11 mouse cellular contexts compared by ENCODE assay signal in the genomic region with DNA sequence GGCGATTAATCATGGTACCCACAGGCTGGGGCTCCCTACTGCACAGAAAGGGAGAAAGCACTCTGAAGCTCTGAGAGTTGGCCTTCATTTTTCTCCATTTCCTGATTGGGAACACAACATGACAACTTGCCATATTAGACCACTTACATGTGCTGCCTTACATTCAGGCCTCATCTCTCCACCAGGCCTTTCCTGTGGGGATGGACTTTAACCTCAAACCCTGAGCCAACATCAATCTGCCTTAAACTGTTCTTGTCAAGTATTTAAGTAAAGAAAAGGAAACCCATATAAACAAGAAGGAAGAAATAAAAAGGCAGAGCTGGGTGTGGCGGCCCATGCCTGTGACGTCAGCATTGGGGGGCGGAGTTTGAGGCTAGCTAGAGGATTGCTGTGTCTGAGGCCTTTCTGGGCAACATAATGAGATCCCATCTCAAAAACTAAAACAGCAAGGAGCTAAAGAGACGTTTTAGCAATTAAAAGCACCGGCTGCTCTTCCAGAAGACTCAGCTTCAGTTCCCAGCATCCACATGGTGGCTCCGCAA. TPM values are rescaled to one million over a fixed set of nuclear protein-coding genes. Genes with fewer than 3 reads are reported as not detected.
A peak's percentile ranks its signal among the peaks of the same experiment; 100 is the strongest.
DNase-seq lines count a peak whose midpoint lies in the region; ATAC-seq and TF ChIP-seq lines count a peak whose summit lies in the region.
"Had no signal": no experiment of that assay in that cellular context is flagged by ENCODE, and none has a peak within 500 bp of the region (broad histone marks: within the 10 kb centered on the region; RNA-seq: fewer than 3 reads in every experiment).

No protein-coding gene starts in this region.

- ATAC-seq in granulocyte monocyte progenitor cell, adult 5-6 weeks (replicated peaks; ENCODE audit: poor library complexity, severe bottlenecking), result peak; percentile 59; the same call in 1 of the 2 replicates
- ATAC-seq in heart, embryonic 12.5 days (ENCODE audit: insufficient number of reproducible peaks, low FRiP score), result no peak

- H3K36me3 ChIP-seq in thymus, adult 2 months (ENCODE audit: control insufficient read depth, insufficient read depth, low read length), result no peaks in the 10 kb centered on the region
- no peaks in the 10 kb centered on the region for H3K36me3 ChIP-seq in heart, embryonic 12.5 days

- no peaks in the 10 kb centered on the region for H3K27me3 ChIP-seq in thymus, adult 2 months (ENCODE audit: control insufficient read depth, insufficient read depth, low read length)
- H3K27me3 ChIP-seq in heart, embryonic 12.5 days (replicated peaks), result no peaks in the 10 kb centered on the region

- peaks cover 7% of the 10 kb centered on the region for H3K4me1 ChIP-seq in thymus, adult 2 months (replicated peaks; ENCODE audit: control insufficient read depth, insufficient read depth, low read length)
- peaks cover 5% of the 10 kb centered on the region for H3K4me1 ChIP-seq in heart, embryonic 12.5 days (replicated peaks)

- no peak overlapping the region for H3K4me2 ChIP-seq in heart, embryonic 12.5 days
- H3K4me2 ChIP-seq: midbrain, embryonic 11.5 days had no signal

- DNase-seq in thymus, adult 2 months, result peak; percentile 36
- DNase-seq in thymus, adult 18-20 months, result no peak
- peak; percentile 76 for DNase-seq in naive thymus-derived CD4-positive, alpha-beta T cell, adult 2 months (ENCODE audit: low read depth)
- no peak for DNase-seq in cerebellum, postnatal 10 days
- DNase-seq in cerebellum, adult 11 months, result no peak
- DNase-seq: heart, adult 11 months had no signal

- TF ChIP-seq CTCF in thymus, adult 2 months (IDR thresholded peaks at IDR 0.05; ENCODE audit: borderline replicate concordance, control insufficient read depth, extremely low read depth, insufficient read depth, low read length, poor library complexity), result no peak

- WGBS in thymus, adult 2 months, result 71% methylated on average over 7 of the region's 7 CpGs
- 75% methylated on average over 7 of the region's 7 CpGs for WGBS in heart, embryonic 12.5 days

- H3K27ac ChIP-seq in thymus, adult 2 months (ENCODE audit: control insufficient read depth, insufficient read depth, low read length), result no peak overlapping the region
- no peak overlapping the region for H3K27ac ChIP-seq in heart, embryonic 12.5 days (ENCODE audit: poor library complexity, severe bottlenecking)
- H3K27ac ChIP-seq: layer of hippocampus, adult 2 months had no signal

- no peak for TF ChIP-seq POLR2A in thymus, adult 2 months (IDR thresholded peaks at IDR 0.05; ENCODE audit: control insufficient read depth, extremely low read depth, insufficient read depth, low read length, poor library complexity)

- no peaks in the 10 kb centered on the region for H3K9me3 ChIP-seq in heart, embryonic 12.5 days (replicated peaks)

- no peak overlapping the region for H3K9ac ChIP-seq in heart, embryonic 12.5 days

- H3K4me3 ChIP-seq in thymus, adult 2 months (ENCODE audit: control insufficient read depth, insufficient read depth, low read length), result no peak overlapping the region
- no peak overlapping the region for H3K4me3 ChIP-seq in heart, embryonic 12.5 days
- H3K4me3 ChIP-seq: layer of hippocampus, adult 2 months had no signal

RNA-seq across cellular contexts. Expression of gene Acsf2, which starts 5.3 kb away (rescaled TPM):
- polyA plus RNA-seq in thymus, adult 2 months (2012; rRNA removed), result 15.8 and 24.6 TPM in 2 replicates
- total RNA-seq in granulocyte monocyte progenitor cell, adult 5-6 weeks (2014; fragmentation: Nextera tagmentation), result 12.9 and 18.9 TPM in 2 replicates
- total RNA-seq in granulocyte monocyte progenitor cell, adult 5-6 weeks (2017), result 2.1 and 2.5 TPM in 2 replicates
- 3.4 and 4.3 TPM in 2 replicates for polyA plus RNA-seq in heart, embryonic 12.5 days (2016; fragmentation: Nextera tagmentation; extraction: Ambion mirVana)

RNA-seq across cellular contexts. Expression of gene Chad, which starts 31.5 kb away (rescaled TPM):
- 0.59 TPM in 2 replicates for polyA plus RNA-seq in thymus, adult 2 months (2012; rRNA removed)
- total RNA-seq in granulocyte monocyte progenitor cell, adult 5-6 weeks (2014; fragmentation: Nextera tagmentation), result not detected in 2 replicates
- total RNA-seq in granulocyte monocyte progenitor cell, adult 5-6 weeks (2017), result not detected in 2 replicates
- 0.36 TPM in 1 of 2 replicates, not detected in the other for polyA plus RNA-seq in heart, embryonic 12.5 days (2016; fragmentation: Nextera tagmentation; extraction: Ambion mirVana)
- total RNA-seq: adrenal gland, postnatal 36 days had no signal

RNA-seq across cellular contexts. Expression of gene Lrrc59, which starts 33.2 kb away (rescaled TPM):
- 62.3 and 68.2 TPM in 2 replicates for polyA plus RNA-seq in thymus, adult 2 months (2012; rRNA removed)
- total RNA-seq in granulocyte monocyte progenitor cell, adult 5-6 weeks (2014; fragmentation: Nextera tagmentation), result 142 and 150 TPM in 2 replicates
- total RNA-seq in granulocyte monocyte progenitor cell, adult 5-6 weeks (2017), result 238 and 257 TPM in 2 replicates
- polyA plus RNA-seq in heart, embryonic 12.5 days (2016; fragmentation: Nextera tagmentation; extraction: Ambion mirVana), result 178 and 180 TPM in 2 replicates

RNA-seq across cellular contexts. Expression of gene Rsad1, which starts 47.3 kb away (rescaled TPM):
- polyA plus RNA-seq in thymus, adult 2 months (2012; rRNA removed), result 5.4 and 6.8 TPM in 2 replicates
- 6.2 and 8.7 TPM in 2 replicates for total RNA-seq in granulocyte monocyte progenitor cell, adult 5-6 weeks (2014; fragmentation: Nextera tagmentation)
- 4.4 and 5.7 TPM in 2 replicates for total RNA-seq in granulocyte monocyte progenitor cell, adult 5-6 weeks (2017)
- 5.1 and 5.5 TPM in 2 replicates for polyA plus RNA-seq in heart, embryonic 12.5 days (2016; fragmentation: Nextera tagmentation; extraction: Ambion mirVana)

RNA-seq across cellular contexts. Expression of gene Mrpl27, which starts 57.2 kb away (rescaled TPM):
- 33.9 and 34.7 TPM in 2 replicates for polyA plus RNA-seq in thymus, adult 2 months (2012; rRNA removed)
- total RNA-seq in granulocyte monocyte progenitor cell, adult 5-6 weeks (2014; fragmentation: Nextera tagmentation), result 46.8 and 49.3 TPM in 2 replicates
- total RNA-seq in granulocyte monocyte progenitor cell, adult 5-6 weeks (2017), result 40.0 and 45.7 TPM in 2 replicates
- polyA plus RNA-seq in heart, embryonic 12.5 days (2016; fragmentation: Nextera tagmentation; extraction: Ambion mirVana), result 123 and 128 TPM in 2 replicates

Comparison
In these comparisons a context has a peak if more than half of its experiments do, and no peak if none do; other contexts are left out.
1. DNase-seq: peak in thymus, adult 2 months (single experiment) and naive thymus-derived CD4-positive, alpha-beta T cell, adult 2 months (single experiment); none in thymus, adult 18-20 months (0 of 2), cerebellum, postnatal 10 days (0 of 2) and cerebellum, adult 11 months (single experiment).